Mouse (Mus musculus) cerebellum, adult 2 months (tissue): ENCODE results near the gene Angptl6.

Source experiments
- CTCF ChIP-seq: fragments of 200-500 bp; IDR thresholded peaks from 2 replicates; pipeline ENCODE4 v1.5.1; 2011; ENCODE audit warnings: low read depth, mild to moderate bottlenecking, control low read depth, low read length, moderate library complexity, borderline replicate concordance; ENCODE audit not compliant: insufficient read depth
- POLR2A ChIP-seq: fragments of 200-500 bp; IDR thresholded peaks from 2 replicates; pipeline ENCODE4 v1.6.1; 2011; ENCODE audit warnings: low read length, control low read depth, borderline replicate concordance; ENCODE audit not compliant: insufficient read depth

DNA sequence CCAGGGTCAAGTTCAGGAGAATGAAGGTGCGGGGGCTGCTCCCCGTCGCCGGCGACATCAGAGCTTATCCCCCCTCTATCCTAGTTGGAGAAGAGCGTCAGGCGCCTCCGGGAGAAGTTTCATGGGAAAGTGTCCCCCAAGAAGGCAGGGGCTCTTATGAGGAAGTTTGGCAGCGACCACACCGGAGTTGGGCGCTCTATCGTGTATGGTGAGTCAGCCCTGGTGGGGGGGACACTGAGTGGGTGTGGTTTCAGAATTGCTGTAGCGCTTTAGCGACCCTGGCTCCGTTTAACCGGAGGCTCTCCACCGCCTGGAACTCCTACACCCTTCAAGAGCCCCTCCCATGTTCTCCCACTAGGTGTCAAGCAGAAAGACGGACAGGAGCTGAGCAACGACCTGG, 10.3 kb downstream of the Angptl6 start:
- TF ChIP-seq CTCF: no peak
- TF ChIP-seq POLR2A: no peak
